Mouse (Mus musculus): ENCODE measurements around the gene Olfr96. TPM values are rescaled to one million over a fixed set of nuclear protein-coding genes. Genes with fewer than 3 reads are reported as not detected.

The Olfr96 gene
- polyA plus RNA-seq (2016; fragmentation: Nextera tagmentation; extraction: Ambion mirVana) = not detected in 2 replicates

GRCm38 (mm10) chr17:37219846-37220245, at the start of gene Olfr96:
Gene Olfr96 (plus strand): TSS chr17:37220146.
- Histone ChIP-seq H3K4me3 (replicated peaks) (no peak within 1 kb of the TSS), H3K27ac (no peak within 1 kb of the TSS), H3K9ac (replicated peaks) (no peak within 1 kb of the TSS), H3K9me3 (peaks cover 14% of the 10 kb centered on the region; the same call in 1 of the 2 replicates), H3K27me3 (no peaks in the 10 kb centered on the region), H3K4me2 (no peak within 1 kb of the TSS), H3K36me3 (no peaks in the 10 kb centered on the region), H3K4me1 (replicated peaks) (no peaks in the 10 kb centered on the region)
- ATAC-seq (ENCODE audit: insufficient number of reproducible peaks, insufficient read depth, low FRiP score, low TSS enrichment, low read depth) = no peak
- WGBS = 64% methylated on average over 4 of the region's 4 CpGs

- H3K27me3 ChIP-seq = no peaks in the 10 kb centered on the region
- H3K9ac ChIP-seq (replicated peaks) = no peak overlapping the region
- WGBS = 44% methylated on average over 6 of the region's 6 CpGs
Measured at GRCm38 (mm10) chr17:37185474-37185873, 34.5 kb upstream of the Olfr96 start.

GRCm38 (mm10) chr17:37190711-37191110, 29.2 kb upstream of the Olfr96 start:
- Histone ChIP-seq H3K36me3 (no peaks in the 10 kb centered on the region), H3K4me2 (no peak overlapping the region), H3K27ac (no peak overlapping the region), H3K4me3 (replicated peaks) (no peak overlapping the region), H3K27me3 (peaks cover 4% of the 10 kb centered on the region; the same call in 1 of the 2 replicates), H3K4me1 (replicated peaks) (no peaks in the 10 kb centered on the region), H3K9me3 (no peaks in the 10 kb centered on the region), H3K9ac (replicated peaks) (no peak overlapping the region)
- ATAC-seq (ENCODE audit: insufficient number of reproducible peaks, insufficient read depth, low FRiP score, low TSS enrichment, low read depth) = no peak
- WGBS = 49% methylated on average over 2 of the region's 2 CpGs

More at GRCm38 (mm10) chr17:37185474-37185873, 34.5 kb upstream of the Olfr96 start:
- Histone ChIP-seq H3K4me1 (replicated peaks) (no peaks in the 10 kb centered on the region), H3K9me3 (no peaks in the 10 kb centered on the region), H3K4me3 (replicated peaks) (no peak overlapping the region), H3K36me3 (no peaks in the 10 kb centered on the region), H3K4me2 (no peak overlapping the region), H3K27ac (no peak overlapping the region)
- ATAC-seq (ENCODE audit: insufficient number of reproducible peaks, insufficient read depth, low FRiP score, low TSS enrichment, low read depth) = no peak

- no peaks in the 10 kb centered on the region for H3K36me3 ChIP-seq
- H3K9ac ChIP-seq (replicated peaks) = no peak overlapping the region
- no peak for ATAC-seq (ENCODE audit: insufficient number of reproducible peaks, insufficient read depth, low FRiP score, low TSS enrichment, low read depth)
- no peak overlapping the region for H3K27ac ChIP-seq
- no peak overlapping the region for H3K4me2 ChIP-seq
- H3K4me1 ChIP-seq (replicated peaks) = no peaks in the 10 kb centered on the region
- peaks cover 25% of the 10 kb centered on the region for H3K27me3 ChIP-seq
- no peaks in the 10 kb centered on the region for H3K9me3 ChIP-seq
- H3K4me3 ChIP-seq (replicated peaks) = no peak overlapping the region
Measured at GRCm38 (mm10) chr17:37193032-37193431, 26.9 kb upstream of the Olfr96 start.

GRCm38 (mm10) chr17:37193656-37194055, 26.3 kb upstream of the Olfr96 start, which contains the start of gene Ubd:
Gene Ubd (plus strand): TSS chr17:37193892.
- 85% methylated on average over 2 of the region's 2 CpGs for WGBS
- H3K4me3 ChIP-seq (replicated peaks) = no peak within 1 kb of the TSS
- no peak within 1 kb of the TSS for H3K27ac ChIP-seq
- no peaks in the 10 kb centered on the region for H3K9me3 ChIP-seq
- no peak within 1 kb of the TSS for H3K4me2 ChIP-seq
- no peak within 1 kb of the TSS for H3K9ac ChIP-seq (replicated peaks)
- no peak for ATAC-seq (ENCODE audit: insufficient number of reproducible peaks, insufficient read depth, low FRiP score, low TSS enrichment, low read depth)
- H3K4me1 ChIP-seq (replicated peaks) = no peaks in the 10 kb centered on the region
- no peaks in the 10 kb centered on the region for H3K36me3 ChIP-seq
- H3K27me3 ChIP-seq = peaks cover 31% of the 10 kb centered on the region

GRCm38 (mm10) chr17:37194782-37195181, 25.2 kb upstream of the Olfr96 start:
- Histone ChIP-seq H3K9ac (replicated peaks) (no peak overlapping the region), H3K4me2 (no peak overlapping the region), H3K27me3 (peaks cover 32% of the 10 kb centered on the region), H3K9me3 (no peaks in the 10 kb centered on the region), H3K36me3 (no peaks in the 10 kb centered on the region), H3K27ac (no peak overlapping the region), H3K4me1 (replicated peaks) (no peaks in the 10 kb centered on the region), H3K4me3 (replicated peaks) (no peak overlapping the region)
- no peak for ATAC-seq (ENCODE audit: insufficient number of reproducible peaks, insufficient read depth, low FRiP score, low TSS enrichment, low read depth)
- WGBS = 93% methylated on average over 5 of the region's 5 CpGs

GRCm38 (mm10) chr17:37196845-37197724, 22.9 kb upstream of the Olfr96 start:
- Histone ChIP-seq H3K27me3 (peaks cover 34% of the 10 kb centered on the region), H3K4me3 (replicated peaks) (peak overlapping the region; percentile 62), H3K36me3 (no peaks in the 10 kb centered on the region), H3K4me2 (peak overlapping the region; percentile 96), H3K4me1 (replicated peaks) (no peaks in the 10 kb centered on the region), H3K9ac (replicated peaks) (peak overlapping the region; percentile 60), H3K27ac (no peak overlapping the region), H3K9me3 (no peaks in the 10 kb centered on the region)
- under 1% methylated on average over 77 of the region's 77 CpGs for WGBS
- ATAC-seq (ENCODE audit: insufficient number of reproducible peaks, insufficient read depth, low FRiP score, low TSS enrichment, low read depth) = peak; percentile 86

GRCm38 (mm10) chr17:37200894-37201293, 19.1 kb upstream of the Olfr96 start, which contains the start of gene Olfr94:
Gene Olfr94 (minus strand): TSS chr17:37200994.
- Histone ChIP-seq H3K27ac (no peak within 1 kb of the TSS), H3K9me3 (no peaks in the 10 kb centered on the region), H3K36me3 (no peaks in the 10 kb centered on the region), H3K4me3 (replicated peaks) (no peak within 1 kb of the TSS), H3K27me3 (peaks cover 30% of the 10 kb centered on the region), H3K4me2 (no peak within 1 kb of the TSS), H3K9ac (replicated peaks) (no peak within 1 kb of the TSS), H3K4me1 (replicated peaks) (no peaks in the 10 kb centered on the region)
- ATAC-seq (ENCODE audit: insufficient number of reproducible peaks, insufficient read depth, low FRiP score, low TSS enrichment, low read depth) = no peak
- 74% methylated on average over 2 of the region's 2 CpGs for WGBS

- Histone ChIP-seq H3K9me3 (no peaks in the 10 kb centered on the region), H3K4me2 (no peak overlapping the region), H3K4me3 (replicated peaks) (no peak overlapping the region), H3K36me3 (no peaks in the 10 kb centered on the region), H3K27ac (no peak overlapping the region), H3K9ac (replicated peaks) (no peak overlapping the region), H3K27me3 (peaks cover 6% of the 10 kb centered on the region), H3K4me1 (replicated peaks) (no peaks in the 10 kb centered on the region)
- WGBS = 0% methylated on average over 4 of the region's 4 CpGs
- ATAC-seq (ENCODE audit: insufficient number of reproducible peaks, insufficient read depth, low FRiP score, low TSS enrichment, low read depth) = no peak
Measured at GRCm38 (mm10) chr17:37203206-37203916, 16.6 kb upstream of the Olfr96 start.

- no peaks in the 10 kb centered on the region for H3K36me3 ChIP-seq
- H3K4me3 ChIP-seq (replicated peaks) = no peak overlapping the region
- no peak overlapping the region for H3K9ac ChIP-seq (replicated peaks)
- 0 out of 2 replicates have a peak, but pooled peaks cover 3% of the 10 kb centered on the region for H3K27me3 ChIP-seq
- no peaks in the 10 kb centered on the region for H3K4me1 ChIP-seq (replicated peaks)
- ATAC-seq (ENCODE audit: insufficient number of reproducible peaks, insufficient read depth, low FRiP score, low TSS enrichment, low read depth) = no peak
- H3K27ac ChIP-seq = no peak overlapping the region
- H3K4me2 ChIP-seq = no peak overlapping the region
- H3K9me3 ChIP-seq = no peaks in the 10 kb centered on the region
- 38% methylated on average over 3 of the region's 3 CpGs for WGBS
Measured at GRCm38 (mm10) chr17:37203917-37204236, 16.1 kb upstream of the Olfr96 start.
